Mouse (Mus musculus) liver, embryonic 16.5 days (tissue): Measurements from ENCODE around the gene Actn2. TPM values are rescaled to one million over a fixed set of nuclear protein-coding genes. Genes with fewer than 3 reads are reported as not detected.

ENCODE experiments used
- ATAC-seq: fragments of 200-750 bp; cut with Nextera tagmentation; 2 replicates; pipeline ENCODE4 v1.8.0; 2017; ENCODE audit warnings: low read depth, mild to moderate bottlenecking, moderate number of reproducible peaks, moderate library complexity
- H3K27ac ChIP-seq: fragments of 300-500 bp; sonication (generic); 2 replicates; pipeline ENCODE4 v1.5.1; 2014; ENCODE audit warnings: mild to moderate bottlenecking, low read length
- H3K27me3 ChIP-seq: fragments of 300-500 bp; sonication (generic); 2 replicates; pipeline ENCODE4 v1.6.1; 2014; ENCODE audit warnings: low read depth, low read length, mixed read lengths; ENCODE audit not compliant: control insufficient read depth, insufficient read depth
- H3K36me3 ChIP-seq: fragments of 300-500 bp; sonication (generic); 2 replicates; pipeline ENCODE4 v1.6.1; 2014; ENCODE audit warnings: mild to moderate bottlenecking; ENCODE audit not compliant: control insufficient read depth, insufficient read depth
- H3K4me1 ChIP-seq: fragments of 300-500 bp; sonication (generic); 2 replicates; pipeline ENCODE4 v1.6.1; 2014; ENCODE audit warnings: low read depth, low read length, mixed read lengths; ENCODE audit not compliant: control insufficient read depth
- H3K4me2 ChIP-seq: fragments of 300-500 bp; sonication (generic); 2 replicates; pipeline ENCODE4 v1.6.1; 2014; ENCODE audit warnings: low read depth, low read length, mixed read lengths
- H3K4me3 ChIP-seq: fragments of 300-500 bp; sonication (generic); 2 replicates; pipeline ENCODE4 v1.5.1; 2014; ENCODE audit warnings: low read depth, mild to moderate bottlenecking, low read length
- H3K9ac ChIP-seq: fragments of 300-500 bp; sonication (generic); 2 replicates; pipeline ENCODE4 v1.6.1; 2014; ENCODE audit warnings: low read depth, low read length
- H3K9me3 ChIP-seq: fragments of 300-500 bp; sonication (generic); replicated peaks from 2 replicates; pipeline ENCODE4 v1.6.1; 2016; ENCODE audit warnings: low read length; ENCODE audit not compliant: control insufficient read depth
- WGBS: fragments of 180-500 bp; shearing (Covaris S2); extraction: QIAGEN DNeasy Blood & Tissue Kit; methylation state at CpG from one replicate; pipeline ENCODE4 v1.1.7; 2014; ENCODE audit not compliant: insufficient replicate concordance; 5-methylcytosine and 5-hydroxymethylcytosine counted together
- polyA plus RNA-seq: library from polyadenylated mRNA; unstranded; fragments of >200 nt; fragmentation: Nextera tagmentation; extraction: Ambion mirVana; gene quantifications from 2 replicates; pipeline ENCODE4 v1.2.1, GENCODE M21; 2015

The Actn2 gene
- polyA plus RNA-seq, 1 experiment from 2014 or later = 24.6 TPM

DNA sequence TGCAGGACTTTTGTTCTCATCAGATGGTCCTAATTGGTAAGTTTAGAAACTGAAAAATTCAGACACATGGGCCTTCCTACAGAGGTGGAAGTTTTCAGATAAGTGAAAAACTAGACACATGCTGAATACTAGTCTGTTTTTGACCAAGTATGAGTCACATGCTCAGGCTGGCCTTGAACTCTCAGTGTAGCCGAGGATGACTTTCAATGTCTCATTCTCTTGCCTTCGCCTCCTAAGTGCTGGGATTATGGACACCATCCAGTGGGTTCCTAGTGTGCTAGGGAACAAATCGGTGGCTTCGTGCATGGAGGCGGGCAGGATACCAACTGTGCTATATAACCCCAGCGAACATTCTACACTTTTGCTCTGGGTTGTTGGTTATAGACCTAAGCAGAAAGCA, 13.0 kb downstream of the Actn2 start:
- no peaks in the 10 kb centered on the region for H3K9me3 ChIP-seq
- H3K4me3 ChIP-seq = no peak overlapping the region
- H3K27me3 ChIP-seq = no peaks in the 10 kb centered on the region
- no peaks in the 10 kb centered on the region for H3K36me3 ChIP-seq
- ATAC-seq = no peak
- H3K4me1 ChIP-seq = no peaks in the 10 kb centered on the region
- H3K9ac ChIP-seq = no peak overlapping the region
- 70% methylated on average over 6 of the region's 6 CpGs for WGBS
- no peak overlapping the region for H3K27ac ChIP-seq
- no peak overlapping the region for H3K4me2 ChIP-seq

DNA sequence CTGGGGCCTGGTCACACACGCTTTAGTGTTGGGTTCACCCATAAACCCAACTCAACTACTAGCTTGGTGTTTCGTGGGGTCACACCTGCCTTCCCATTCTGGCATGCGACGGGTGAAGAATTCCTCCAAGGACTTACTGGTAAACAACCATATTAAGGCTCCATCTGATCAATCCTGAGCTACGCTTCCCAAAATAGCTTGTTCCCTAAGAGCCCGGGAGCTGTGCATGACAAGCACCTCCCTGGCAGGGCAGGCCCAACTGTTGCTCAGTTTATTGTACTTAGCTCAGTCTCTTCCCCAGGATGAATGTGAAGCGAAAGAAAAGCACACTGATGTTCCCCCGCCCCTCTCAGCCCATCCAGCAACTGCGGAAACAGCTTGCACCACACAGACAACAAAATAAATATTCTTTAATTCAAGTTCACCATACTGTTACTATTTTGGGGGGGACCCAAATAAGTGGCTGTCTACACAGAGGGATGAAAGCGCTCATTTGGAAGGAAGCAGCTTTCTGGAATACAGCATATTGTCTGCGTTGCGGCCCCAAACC, 17.4 kb downstream of the Actn2 start:
- H3K9me3 ChIP-seq = no peaks in the 10 kb centered on the region
- WGBS = 71% methylated on average over 12 of the region's 12 CpGs
- no peaks in the 10 kb centered on the region for H3K27me3 ChIP-seq
- no peak overlapping the region for H3K4me3 ChIP-seq
- ATAC-seq = no peak
- no peak overlapping the region for H3K9ac ChIP-seq
- no peak overlapping the region for H3K4me2 ChIP-seq
- H3K27ac ChIP-seq = no peak overlapping the region
- no peaks in the 10 kb centered on the region for H3K4me1 ChIP-seq
- no peaks in the 10 kb centered on the region for H3K36me3 ChIP-seq

DNA sequence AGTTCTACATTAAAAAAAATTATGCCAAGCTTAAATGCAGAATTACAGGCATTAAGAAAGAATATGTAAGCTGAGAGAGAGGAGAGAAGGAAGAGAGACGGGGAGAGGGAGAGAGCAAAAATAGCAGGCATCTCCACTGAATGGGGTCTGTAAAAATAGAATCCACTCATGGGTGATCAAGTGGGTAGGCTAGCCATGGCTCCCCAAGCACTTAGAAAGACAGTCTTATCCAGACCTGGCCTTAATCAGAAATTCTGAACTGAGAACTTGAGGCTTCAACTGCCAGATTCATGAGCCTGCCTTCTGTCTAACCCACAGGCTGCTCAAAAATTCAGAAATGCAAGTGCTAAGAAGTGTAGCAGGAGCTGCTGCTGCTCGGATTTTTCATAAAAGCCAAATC, 20.4 kb downstream of the Actn2 start:
- 42% methylated on average over 2 of the region's 2 CpGs for WGBS
- no peak overlapping the region for H3K9ac ChIP-seq
- no peaks in the 10 kb centered on the region for H3K27me3 ChIP-seq
- no peaks in the 10 kb centered on the region for H3K9me3 ChIP-seq
- ATAC-seq = no peak
- no peak overlapping the region for H3K4me3 ChIP-seq
- H3K36me3 ChIP-seq = no peaks in the 10 kb centered on the region
- no peaks in the 10 kb centered on the region for H3K4me1 ChIP-seq
- no peak overlapping the region for H3K4me2 ChIP-seq
- H3K27ac ChIP-seq = no peak overlapping the region

DNA sequence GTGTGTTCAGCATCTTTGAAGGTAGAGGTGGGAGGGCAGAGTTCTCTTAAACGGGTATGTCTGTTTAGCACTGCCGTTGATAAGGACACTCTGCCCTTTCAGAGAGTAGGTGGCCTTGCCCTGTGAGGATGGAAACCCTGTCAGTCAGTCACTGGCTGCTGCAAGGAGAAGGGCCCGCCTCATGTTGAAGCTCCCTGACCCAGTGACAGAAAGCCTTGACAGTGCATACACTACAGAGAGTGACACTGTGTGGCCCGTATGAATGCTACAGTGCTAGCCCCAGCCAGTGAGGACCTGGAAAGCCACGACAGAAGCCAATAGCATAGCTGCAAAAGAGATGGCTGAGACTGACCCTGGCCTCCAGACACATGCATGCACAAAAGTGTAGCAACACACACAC, 22.5 kb downstream of the Actn2 start:
- Histone ChIP-seq H3K4me3 (no peak overlapping the region), H3K27ac (no peak overlapping the region), H3K9me3 (no peaks in the 10 kb centered on the region), H3K4me1 (no peaks in the 10 kb centered on the region), H3K4me2 (no peak overlapping the region), H3K9ac (no peak overlapping the region), H3K27me3 (no peaks in the 10 kb centered on the region), H3K36me3 (no peaks in the 10 kb centered on the region)
- no peak for ATAC-seq
- WGBS = 44% methylated on average over 5 of the region's 5 CpGs

DNA sequence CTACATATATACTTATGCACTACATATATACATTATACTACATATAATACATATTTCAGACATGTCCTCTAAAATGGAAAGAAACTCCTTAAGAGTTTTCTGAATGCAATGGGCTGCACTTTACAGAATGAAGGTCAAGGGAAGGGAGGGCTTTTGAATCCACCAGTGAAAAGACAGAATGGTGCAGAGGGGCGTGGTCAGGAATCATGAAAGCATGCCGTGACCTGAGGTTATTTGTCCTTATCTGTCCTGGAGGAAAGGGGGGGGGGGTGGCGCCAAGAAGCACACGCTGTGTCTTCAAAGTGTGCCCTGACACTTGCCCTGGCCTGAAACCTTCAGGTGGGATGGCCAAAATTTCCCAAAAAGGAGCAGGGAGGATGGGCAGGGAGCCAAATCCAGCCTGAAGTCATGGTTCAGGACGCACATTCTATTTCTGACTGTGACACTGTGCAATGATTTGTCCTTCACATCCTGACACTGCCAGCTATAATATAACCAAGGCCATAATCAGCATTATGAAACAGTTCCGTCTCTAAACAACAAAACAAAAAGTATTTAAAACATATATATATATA, 23.3 kb downstream of the Actn2 start:
- no peak overlapping the region for H3K27ac ChIP-seq
- no peaks in the 10 kb centered on the region for H3K4me1 ChIP-seq
- H3K9me3 ChIP-seq = no peaks in the 10 kb centered on the region
- H3K27me3 ChIP-seq = no peaks in the 10 kb centered on the region
- no peak for ATAC-seq
- H3K9ac ChIP-seq = no peak overlapping the region
- H3K4me3 ChIP-seq = no peak overlapping the region
- 36% methylated on average over 6 of the region's 6 CpGs for WGBS
- H3K36me3 ChIP-seq = no peaks in the 10 kb centered on the region
- no peak overlapping the region for H3K4me2 ChIP-seq

DNA sequence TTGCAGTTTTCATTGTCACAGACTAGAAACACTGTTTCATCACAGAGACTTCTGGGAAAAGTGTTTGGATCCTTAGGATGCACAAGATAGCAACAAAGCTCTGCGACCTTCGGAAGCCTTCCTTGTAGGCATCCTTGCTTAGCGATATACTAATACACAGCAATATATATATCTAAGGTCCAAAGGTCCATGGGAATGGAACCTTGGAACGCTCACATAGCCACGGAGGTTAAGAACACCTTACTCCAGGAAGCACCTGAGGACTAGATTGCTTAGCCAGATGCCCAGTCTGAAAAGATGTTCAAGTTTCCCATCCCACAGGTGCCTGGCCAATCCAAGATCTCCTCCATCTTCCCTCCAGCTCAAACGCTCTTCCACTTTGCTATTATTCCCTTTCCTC, 26.4 kb downstream of the Actn2 start:
- H3K9ac ChIP-seq = no peak overlapping the region
- H3K4me1 ChIP-seq = no peaks in the 10 kb centered on the region
- H3K27me3 ChIP-seq = no peaks in the 10 kb centered on the region
- 77% methylated on average over 6 of the region's 6 CpGs for WGBS
- no peaks in the 10 kb centered on the region for H3K9me3 ChIP-seq
- H3K27ac ChIP-seq = no peak overlapping the region
- no peak overlapping the region for H3K4me2 ChIP-seq
- no peaks in the 10 kb centered on the region for H3K36me3 ChIP-seq
- H3K4me3 ChIP-seq = no peak overlapping the region
- ATAC-seq = no peak

DNA sequence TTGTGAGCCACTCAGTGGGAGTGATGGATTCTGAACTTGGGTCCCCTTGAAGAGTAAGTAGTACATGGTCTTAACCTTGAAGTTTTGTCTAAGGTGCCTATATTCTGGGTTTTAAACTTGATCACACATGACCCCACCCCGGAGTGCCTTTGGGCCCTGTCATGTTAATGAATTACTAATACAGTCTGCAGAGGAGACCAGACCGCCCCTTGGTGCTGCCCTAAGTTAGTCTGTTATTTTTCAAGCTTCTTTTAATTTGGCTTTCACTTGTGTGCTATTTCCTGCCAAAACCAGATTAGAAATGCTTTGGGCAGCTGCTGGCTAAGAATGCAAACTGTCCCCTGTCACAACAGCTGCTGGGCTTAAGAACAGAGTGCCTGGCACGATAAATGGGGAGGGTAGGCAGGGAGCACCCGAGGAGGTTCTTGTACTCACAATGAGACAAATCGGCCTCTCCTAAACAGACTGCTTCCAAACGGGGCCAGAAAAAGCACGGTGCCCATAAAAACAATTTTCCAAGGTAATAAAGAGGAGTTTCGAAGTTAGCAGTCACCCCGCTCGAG, 28.5 kb downstream of the Actn2 start:
- no peaks in the 10 kb centered on the region for H3K27me3 ChIP-seq
- no peak overlapping the region for H3K4me2 ChIP-seq
- no peak overlapping the region for H3K27ac ChIP-seq
- no peak overlapping the region for H3K9ac ChIP-seq
- no peaks in the 10 kb centered on the region for H3K36me3 ChIP-seq
- no peaks in the 10 kb centered on the region for H3K9me3 ChIP-seq
- 65% methylated on average over 10 of the region's 10 CpGs for WGBS
- no peak overlapping the region for H3K4me3 ChIP-seq
- ATAC-seq = no peak
- no peaks in the 10 kb centered on the region for H3K4me1 ChIP-seq

DNA sequence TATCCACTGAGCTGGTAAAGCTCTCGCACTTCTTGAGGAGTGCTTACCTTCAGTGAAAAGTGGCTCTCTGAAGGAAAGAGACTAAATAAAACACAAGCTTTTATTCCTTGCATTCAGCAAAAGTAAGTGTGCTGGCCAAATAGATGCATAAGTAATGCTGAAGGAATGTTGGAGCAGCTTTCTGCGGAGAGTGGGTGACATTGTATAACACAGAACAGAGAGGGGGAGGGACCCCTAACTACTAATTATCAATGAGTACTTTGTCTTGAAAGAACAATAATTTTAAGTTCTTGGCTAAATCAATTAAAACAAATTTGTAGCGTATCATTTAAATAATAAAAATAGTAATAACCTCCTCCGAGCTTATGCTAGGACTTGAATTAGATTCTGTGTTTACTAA, 29.2 kb downstream of the Actn2 start:
- Histone ChIP-seq H3K36me3 (no peaks in the 10 kb centered on the region), H3K9me3 (no peaks in the 10 kb centered on the region), H3K9ac (no peak overlapping the region), H3K27ac (no peak overlapping the region), H3K4me2 (no peak overlapping the region), H3K4me3 (no peak overlapping the region), H3K4me1 (no peaks in the 10 kb centered on the region), H3K27me3 (no peaks in the 10 kb centered on the region)
- ATAC-seq = no peak
- WGBS = 72% methylated on average over 4 of the region's 4 CpGs

DNA sequence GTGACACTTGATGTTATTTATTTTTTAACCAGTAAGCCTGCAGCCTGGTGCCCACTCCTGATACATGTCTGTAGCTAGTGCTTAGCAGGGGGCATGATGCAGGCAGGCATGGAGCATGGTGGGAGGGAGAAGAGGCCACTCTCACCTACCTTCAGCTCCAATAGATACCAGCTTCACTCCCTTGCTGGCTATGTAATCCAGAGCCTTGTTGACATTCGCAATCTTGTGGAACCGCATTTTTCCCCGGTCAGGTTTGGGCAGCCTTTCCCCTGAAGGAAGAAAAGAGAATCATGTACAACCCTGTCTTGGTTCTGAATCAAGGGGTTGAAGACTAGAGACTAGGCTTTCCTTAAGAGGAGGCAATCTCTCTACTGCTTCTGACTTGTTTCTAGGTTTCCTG, 31.1 kb downstream of the Actn2 start:
- WGBS = 75% methylated on average over 3 of the region's 3 CpGs
- no peaks in the 10 kb centered on the region for H3K9me3 ChIP-seq
- no peaks in the 10 kb centered on the region for H3K36me3 ChIP-seq

More for the DNA sequence above, 31.1 kb downstream of the Actn2 start:
- ATAC-seq = no peak
- H3K27me3 ChIP-seq = no peaks in the 10 kb centered on the region
- no peak overlapping the region for H3K4me3 ChIP-seq
- no peak overlapping the region for H3K9ac ChIP-seq
- no peak overlapping the region for H3K4me2 ChIP-seq
- no peaks in the 10 kb centered on the region for H3K4me1 ChIP-seq
- H3K27ac ChIP-seq = no peak overlapping the region
